Mouse (Mus musculus) bone marrow macrophage, adult 2 months (primary cell): ENCODE results near the gene Csrnp3.

Experiments
- CTCF ChIP-seq: IDR thresholded peaks from 2 replicates; pipeline ENCODE4 v1.5.1; 2012; ENCODE audit warnings: low read depth, mild to moderate bottlenecking, low read length, moderate library complexity
- POLR2A ChIP-seq: IDR thresholded peaks from 2 replicates; pipeline ENCODE4 v1.6.1; 2012; ENCODE audit warnings: mild to moderate bottlenecking, low read depth, low read length, borderline replicate concordance

GRCm38 (mm10) chr2:66019235-66019634 is 173.7 kb downstream of the Csrnp3 start:
- TF ChIP-seq POLR2A (no peak), CTCF (no peak)
